ENCODE assay signal across 8 mouse cellular contexts in the genomic region with DNA sequence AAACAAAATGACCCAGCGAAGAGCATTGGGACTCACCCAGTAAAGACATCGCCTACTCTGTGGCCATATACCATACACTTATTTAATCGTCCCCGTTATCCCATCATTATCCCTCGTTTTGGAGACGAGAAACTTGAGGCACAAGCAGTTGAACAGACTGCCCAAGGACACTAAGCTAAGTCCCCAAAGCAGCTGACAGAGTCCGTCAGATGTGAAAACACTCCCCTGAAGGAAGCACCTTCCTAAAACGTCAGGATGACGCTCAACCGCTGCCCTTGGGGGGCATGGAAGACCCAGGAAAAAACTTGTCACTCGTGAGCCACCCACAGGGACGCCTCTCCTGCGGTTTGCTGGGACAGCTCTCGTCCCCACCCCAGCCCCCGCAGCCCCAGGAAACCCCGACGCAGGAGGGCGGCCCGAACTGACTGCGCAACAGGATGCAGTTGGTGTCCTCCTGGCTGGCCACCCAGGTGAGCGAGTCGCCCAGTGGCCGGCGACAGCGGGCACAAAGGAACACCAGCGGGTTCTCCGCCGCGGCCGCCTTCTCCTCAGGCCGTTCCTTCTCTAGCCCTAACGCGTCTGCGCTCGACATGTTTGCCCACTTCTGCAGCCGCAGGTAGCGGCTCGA. TPM values are rescaled to one million over a fixed set of nuclear protein-coding genes. Genes with fewer than 3 reads are reported as not detected.
A peak's percentile ranks its signal among the peaks of the same experiment; 100 is the strongest.
DNase-seq lines count a peak whose midpoint lies in the region; ATAC-seq and TF ChIP-seq lines count a peak whose summit lies in the region.

No protein-coding gene starts in this region.

- peaks cover 28% of the 10 kb centered on the region for H3K79me2 ChIP-seq in macrophage (ENCODE audit: inconsistent target)

- no peak for TF ChIP-seq POLR2A in cerebellum, adult 2 months (IDR thresholded peaks at IDR 0.05; ENCODE audit: borderline replicate concordance, insufficient read depth, low read length)

- peaks cover 4% of the 10 kb centered on the region; the same call in 1 of the 2 replicates for H3K9me3 ChIP-seq in G1E (replicated peaks)

- DNase-seq in cerebellum, adult 2 months: no peak
- no peak for DNase-seq in cerebellum, adult 9-11 months
- peak; percentile 65 for DNase-seq in G1E (ENCODE audit: low spot score)
- no peak for DNase-seq in thymus, postnatal 36 days
- DNase-seq in natural killer cell, adult 2 months (ENCODE audit: low spot score in 2 of 2): no peak
- no peak for DNase-seq in gastrocnemius, adult 18-20 months (ENCODE audit: low spot score)

- H3K27me3 ChIP-seq in cerebellum, adult 2 months (ENCODE audit: control insufficient read depth, insufficient read depth, low read length): no peaks in the 10 kb centered on the region
- no peaks in the 10 kb centered on the region; the same call in 1 of the 2 replicates for H3K27me3 ChIP-seq in G1E (ENCODE audit: insufficient read depth, low read length)

- ATAC-seq in G1E (ENCODE audit: extremely low read depth, insufficient number of reproducible peaks, low FRiP score, poor library complexity, severe bottlenecking): peak; percentile 31
- ATAC-seq in granulocyte monocyte progenitor cell, adult 5-6 weeks (replicated peaks; ENCODE audit: poor library complexity, severe bottlenecking): peak; percentile 64

- no peak for TF ChIP-seq CTCF in cerebellum, adult 2 months (IDR thresholded peaks at IDR 0.05; ENCODE audit: borderline replicate concordance, insufficient read depth, low read depth, low read length)
- TF ChIP-seq CTCF in G1E (IDR thresholded peaks at IDR 0.05; ENCODE audit: low read depth, low read length): no peak

- H3K36me3 ChIP-seq in G1E (replicated peaks): peaks cover 38% of the 10 kb centered on the region
- H3K36me3 ChIP-seq in macrophage (ENCODE audit: inconsistent target): peaks cover 11% of the 10 kb centered on the region; the same call in 1 of the 2 replicates

- H3K4me3 ChIP-seq in cerebellum, adult 2 months (replicated peaks; ENCODE audit: insufficient read depth, low read depth, low read length): peak overlapping the region; percentile 94
- H3K4me3 ChIP-seq in G1E (ENCODE audit: low read depth, low read length) (peak overlapping the region; percentile 96), macrophage (ENCODE audit: inconsistent target) (peak overlapping the region; percentile 84)

- WGBS in cerebellum, adult 2 months: 5% methylated on average over 38 of the region's 38 CpGs
- 4% methylated on average over 38 of the region's 38 CpGs for WGBS in macrophage (ENCODE audit: missing documents)

- H3K27ac ChIP-seq in cerebellum, adult 2 months (ENCODE audit: insufficient read depth, low read length): no peak overlapping the region
- peak overlapping the region; percentile 37; the same call in 1 of the 2 replicates for H3K27ac ChIP-seq in macrophage

- no peaks in the 10 kb centered on the region for H3K4me1 ChIP-seq in cerebellum, adult 2 months (ENCODE audit: control insufficient read depth, insufficient read depth, low read length)
- peaks cover 37% of the 10 kb centered on the region for H3K4me1 ChIP-seq in G1E (ENCODE audit: insufficient read depth, low read depth, low read length)

RNA-seq across cellular contexts. Expression of gene Mis18a, which starts 0.5 kb away (rescaled TPM):
- 6.5 and 8.6 TPM in 2 replicates for polyA plus RNA-seq in cerebellum, adult 2 months (2012; rRNA removed)
- 114 and 117 TPM in 2 replicates for total RNA-seq in G1E (2014; fragmentation: Nextera tagmentation)
- total RNA-seq in G1E (2017): 61.8 and 65.6 TPM in 2 replicates
- polyA plus RNA-seq in G1E (2012): 26.3 and 32.2 TPM in 2 replicates
- total RNA-seq in granulocyte monocyte progenitor cell, adult 5-6 weeks (2014; fragmentation: Nextera tagmentation): 47.2 and 51.6 TPM in 2 replicates
- total RNA-seq in granulocyte monocyte progenitor cell, adult 5-6 weeks (2017): 38.0 and 70.5 TPM in 2 replicates
- 10 to 100 TPM in 4 of 26 experiments, 1 to 10 TPM in 21, not detected in 1; 1.6 to 21.1 (median 5.0) TPM for total RNA-seq in macrophage (2018; cell fraction: chromatin; rRNA removed)
- 10 to 100 TPM in 25 of 26 experiments, 1 to 10 TPM in 1; 8.3 to 20.5 (median 13.7) TPM for total RNA-seq in macrophage (2018; cell fraction: cytosol; rRNA removed)
- 10 to 100 TPM in 6 of 26 experiments, 1 to 10 TPM in 20; 3.5 to 18.7 (median 6.6) TPM for total RNA-seq in macrophage (2018; cell fraction: nucleus; rRNA removed)
- polyA plus RNA-seq in macrophage (2018): 13.5 to 23.9 TPM (median 15.4 TPM) in 3 replicates
- under 1 TPM; 0.68 to 1.00 TPM for total RNA-seq in gastrocnemius, adult 18-20 months (2021)

RNA-seq across cellular contexts. Expression of gene Mrap, which starts 11.3 kb away (rescaled TPM):
- polyA plus RNA-seq in cerebellum, adult 2 months (2012; rRNA removed): 0.13 and 0.51 TPM in 2 replicates
- not detected in 2 replicates for total RNA-seq in G1E (2014; fragmentation: Nextera tagmentation)
- 0.33 TPM in 1 of 2 replicates, not detected in the other for total RNA-seq in G1E (2017)
- not detected in 2 replicates for polyA plus RNA-seq in G1E (2012)
- not detected in 2 replicates for total RNA-seq in granulocyte monocyte progenitor cell, adult 5-6 weeks (2014; fragmentation: Nextera tagmentation)
- 0.62 TPM in 1 of 2 replicates, not detected in the other for total RNA-seq in granulocyte monocyte progenitor cell, adult 5-6 weeks (2017)
- total RNA-seq in macrophage (2018; cell fraction: chromatin; rRNA removed): 1 to 10 TPM in 1 of 26 experiments, under 1 TPM in 1, not detected in 24; 0.73 to 1.2 TPM
- under 1 TPM in 11 of 26 experiments, not detected in 15; 0.14 to 0.31 (median 0.22) TPM for total RNA-seq in macrophage (2018; cell fraction: cytosol; rRNA removed)
- 1 to 10 TPM in 1 of 26 experiments, under 1 TPM in 1, not detected in 24; 0.85 to 1.1 TPM for total RNA-seq in macrophage (2018; cell fraction: nucleus; rRNA removed)
- 0.38 to 1.3 TPM (median 1.2 TPM) in 3 replicates for polyA plus RNA-seq in macrophage (2018)
- 1 to 10 TPM; 1.0 to 1.7 TPM for total RNA-seq in gastrocnemius, adult 18-20 months (2021)

Comparison
In these comparisons a context has a peak if more than half of its experiments do, and no peak if none do; other contexts are left out.
1. RNA of gene Mis18a, which starts 0.5 kb away (total RNA-seq): 61.8 to 117 TPM in G1E and 38.0 to 70.5 TPM in granulocyte monocyte progenitor cell, adult 5-6 weeks; 0.68 to 1.00 TPM in gastrocnemius, adult 18-20 months; every median in the first group is over 10 times any median in the second.
2. Peak in every context shown above with its lines, with median percentiles within 50 percentile points of each other: H3K4me3 ChIP-seq.